Mouse (Mus musculus) left cerebral cortex, adult 9 months (tissue): ENCODE results near the gene Gm49353.

ENCODE experiments used
- DNase-seq, 2 experiments: peaks; one replicate each; pipeline ENCODE4 v3.0.0; 2022; ENCODE audit warnings: low spot score in 2 of 2

Gm49353 gene

DNA sequence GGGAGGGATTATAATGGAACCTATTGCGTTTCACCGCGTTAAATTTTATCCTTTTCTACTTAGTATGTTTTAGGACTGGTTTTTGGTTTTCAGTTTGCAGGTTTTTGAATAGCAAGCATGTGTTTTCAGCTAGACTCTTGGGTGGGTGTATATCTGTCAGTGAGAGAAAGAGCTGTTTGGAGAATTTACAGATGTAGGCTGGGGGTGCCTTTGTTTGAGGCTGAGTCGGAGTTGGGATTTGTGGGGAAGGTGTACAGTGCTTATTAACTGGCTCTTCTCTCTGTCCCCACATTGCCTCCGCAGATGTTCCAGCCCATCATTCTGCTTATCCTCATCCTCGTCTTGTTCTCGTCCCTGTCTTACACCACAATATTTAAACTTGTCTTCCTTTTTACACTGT, at the start of gene Gm49353:
Gene Gm49353 (plus strand): TSS at position 313 of the 400 bp plus-strand sequence.
- DNase-seq: no peak

DNA sequence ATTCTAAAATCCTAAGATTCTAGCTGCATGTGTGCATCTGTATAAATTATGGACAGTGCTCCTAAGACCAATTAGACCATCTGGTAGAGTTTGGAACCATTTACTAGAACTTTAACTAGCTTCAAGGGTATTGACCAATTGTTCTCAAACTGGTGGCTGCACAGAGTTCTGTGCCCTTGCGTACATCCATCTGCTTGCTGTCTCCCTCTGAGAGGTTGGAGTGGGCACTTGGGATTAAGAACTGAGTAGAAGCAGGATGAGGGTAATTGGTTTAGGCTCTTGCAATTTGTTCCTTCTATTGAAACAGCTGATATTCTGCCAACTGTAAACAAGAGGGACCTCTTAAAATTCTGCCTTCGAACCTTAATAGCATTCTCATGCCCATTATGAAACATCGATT, 43.5 kb upstream of the Gm49353 start:
- DNase-seq: no peak

DNA sequence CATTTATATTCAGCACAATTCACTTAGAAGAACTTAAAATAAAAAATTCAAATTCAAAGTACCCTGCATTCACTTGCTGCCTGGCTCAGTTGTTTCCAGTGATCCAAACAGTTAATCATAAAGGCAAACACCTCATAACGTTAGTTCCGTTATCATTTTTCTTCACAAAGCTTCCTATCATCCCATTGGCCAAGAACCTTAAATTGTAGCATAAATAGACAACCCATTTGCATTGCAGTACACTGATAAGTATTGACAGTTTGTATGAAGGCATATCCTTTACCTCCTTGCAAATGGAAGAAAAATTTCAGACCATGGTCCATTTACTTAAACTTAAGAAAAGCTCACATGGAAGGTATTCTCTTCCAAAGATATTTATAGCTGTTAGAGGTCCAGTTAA, 37.1 kb upstream of the Gm49353 start:
- DNase-seq: no peak

DNA sequence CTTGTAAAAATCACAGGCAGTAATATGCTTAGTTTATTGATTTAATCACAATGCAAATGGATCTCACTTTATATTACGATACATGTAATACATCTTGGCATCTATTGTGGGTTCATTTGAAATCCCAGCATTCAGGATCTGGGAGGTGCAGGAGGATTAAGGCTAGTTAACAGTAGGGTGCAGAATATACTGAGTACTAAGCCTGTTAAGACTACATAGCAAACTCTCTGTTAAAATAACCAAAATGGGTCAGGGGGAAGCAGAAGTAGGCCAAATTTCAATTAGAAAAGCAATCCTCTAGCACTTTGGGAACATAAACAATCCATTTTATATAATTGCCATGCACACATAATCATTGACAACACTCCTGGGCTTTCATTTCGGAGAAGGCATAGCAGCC, 25.0 kb upstream of the Gm49353 start:
- DNase-seq: no peak

DNA sequence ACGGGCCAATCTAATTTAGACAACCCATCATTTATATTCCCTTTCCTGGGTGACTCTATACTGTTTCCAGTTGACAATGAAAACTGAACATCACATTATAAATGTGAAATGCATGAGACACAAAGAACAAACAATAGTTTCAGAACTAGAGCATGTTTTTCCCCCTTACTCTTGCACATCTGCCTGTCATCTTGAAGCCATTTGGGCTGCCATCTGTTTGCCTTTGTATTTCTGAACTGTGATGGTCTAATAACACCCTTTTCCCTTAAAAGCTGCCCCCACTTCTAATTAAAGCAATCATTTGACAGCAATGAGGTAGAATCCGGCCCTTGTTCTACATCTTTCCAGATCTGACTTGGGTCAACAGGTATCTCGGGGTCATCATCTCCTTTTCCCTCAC, 23.1 kb upstream of the Gm49353 start:
- DNase-seq: no peak

DNA sequence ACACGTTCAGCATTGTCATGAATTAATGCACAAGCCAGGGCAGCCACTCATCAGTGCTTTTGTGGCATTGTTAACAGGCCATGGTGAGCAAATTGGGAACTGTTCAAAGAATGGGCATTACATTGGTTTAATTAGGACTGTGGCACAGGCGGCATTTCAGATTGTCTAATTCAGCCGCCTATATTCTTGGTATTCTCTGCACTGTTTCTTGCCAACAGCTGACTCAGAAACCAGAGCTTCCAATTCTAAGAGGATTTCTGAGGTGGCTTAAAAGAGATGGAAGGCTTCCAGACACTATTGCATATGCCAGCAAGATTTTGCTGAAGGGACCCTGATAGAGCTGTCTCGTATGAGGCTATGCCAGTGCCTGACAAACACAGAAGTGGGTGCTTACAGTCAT, 21.9 kb upstream of the Gm49353 start:
- peak in 1 of 2 experiments; percentile 60 for DNase-seq

DNA sequence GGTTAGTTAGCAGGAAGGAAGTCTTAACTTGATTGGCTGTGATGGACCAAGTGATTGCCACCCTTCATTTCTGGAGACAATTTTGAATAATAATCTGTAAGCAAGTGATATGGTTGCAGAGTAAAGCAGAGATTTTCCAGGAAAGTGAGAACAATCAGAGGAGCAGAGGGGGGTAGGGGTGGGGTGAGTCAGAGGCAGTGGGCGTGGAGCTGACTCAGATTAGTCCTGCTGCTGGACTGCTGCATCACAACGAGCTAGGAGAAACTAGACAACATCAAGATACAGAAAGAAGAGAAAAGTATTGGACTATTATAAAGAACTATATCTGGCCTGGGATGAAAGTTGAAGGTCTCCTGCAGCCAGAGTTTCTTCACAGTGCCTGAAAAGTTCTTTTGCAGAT, 20.8 kb upstream of the Gm49353 start:
- DNase-seq: peak in 1 of 2 experiments; percentile 67

DNA sequence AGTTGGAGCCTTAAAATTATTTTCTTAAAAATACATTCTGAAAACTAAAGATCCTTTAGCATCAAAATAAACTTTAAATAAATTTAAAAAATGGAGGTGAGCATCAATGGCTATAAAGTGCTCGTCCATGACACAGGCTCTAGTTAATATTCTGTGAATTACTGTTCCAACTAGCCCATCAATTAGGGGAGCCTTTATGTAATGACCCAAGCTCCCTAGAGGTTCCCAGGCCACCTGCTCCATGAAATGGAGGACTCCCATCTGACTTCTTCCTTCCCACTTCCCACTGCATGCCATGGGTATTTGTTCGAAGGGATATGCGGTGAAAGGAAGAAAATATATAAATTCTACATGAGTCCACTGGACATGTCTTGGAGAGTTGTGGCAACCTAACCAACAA, 18.5 kb upstream of the Gm49353 start:
- DNase-seq: no peak

DNA sequence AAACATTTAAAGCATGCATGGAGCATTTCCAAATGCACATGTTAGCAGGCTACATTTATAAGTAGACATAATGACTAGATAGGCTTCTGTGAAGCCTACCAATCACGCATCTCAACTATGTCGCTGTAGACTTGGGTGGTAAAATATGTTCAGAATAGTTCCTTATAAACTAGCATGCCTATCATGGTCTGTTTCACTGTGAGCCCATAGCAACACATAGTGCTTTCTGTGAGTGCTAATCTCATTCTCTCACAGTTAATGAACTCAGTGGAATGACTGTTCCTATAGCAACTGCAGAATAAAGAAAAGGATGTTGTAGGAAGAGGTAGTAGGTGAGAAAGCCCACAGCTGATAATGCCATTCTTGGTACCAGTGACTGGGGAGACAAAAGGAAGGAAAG, 17.7 kb upstream of the Gm49353 start:
- DNase-seq: no peak

DNA sequence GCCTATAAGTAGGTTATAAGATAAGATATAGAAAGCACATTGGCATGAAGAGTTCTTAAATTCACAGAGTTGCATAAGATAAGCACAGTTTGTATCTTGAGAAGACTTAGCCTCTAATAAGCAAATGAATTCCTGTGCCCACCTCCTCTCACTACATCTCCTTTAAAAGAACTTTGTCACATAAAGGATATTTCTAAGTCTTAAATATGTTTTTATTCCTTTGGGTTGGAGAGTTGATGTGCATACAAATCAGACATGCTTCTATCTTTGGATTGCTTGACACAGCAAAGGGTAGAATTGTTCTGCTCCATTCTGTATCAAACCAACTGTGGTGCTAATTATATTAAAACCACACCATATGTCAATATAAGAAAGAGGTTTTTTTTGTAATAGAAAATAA, 5.0 kb upstream of the Gm49353 start:
- DNase-seq: no peak

DNA sequence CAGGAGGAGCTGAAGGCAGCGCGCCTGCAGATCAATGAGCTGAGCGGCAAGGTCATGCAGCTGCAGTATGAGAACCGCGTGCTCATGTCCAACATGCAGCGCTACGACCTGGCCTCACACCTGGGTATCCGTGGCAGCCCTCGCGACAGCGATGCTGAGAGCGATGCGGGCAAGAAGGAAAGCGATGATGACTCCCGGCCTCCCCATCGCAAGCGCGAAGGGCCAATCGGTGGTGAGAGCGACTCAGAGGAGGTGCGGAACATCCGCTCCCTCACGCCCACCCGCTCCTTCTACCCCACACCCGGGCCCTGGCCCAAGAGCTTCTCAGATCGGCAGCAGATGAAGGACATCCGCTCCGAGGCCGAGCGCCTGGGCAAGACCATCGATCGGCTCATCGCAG, 1.9 kb upstream of the Gm49353 start:
- DNase-seq: no peak

DNA sequence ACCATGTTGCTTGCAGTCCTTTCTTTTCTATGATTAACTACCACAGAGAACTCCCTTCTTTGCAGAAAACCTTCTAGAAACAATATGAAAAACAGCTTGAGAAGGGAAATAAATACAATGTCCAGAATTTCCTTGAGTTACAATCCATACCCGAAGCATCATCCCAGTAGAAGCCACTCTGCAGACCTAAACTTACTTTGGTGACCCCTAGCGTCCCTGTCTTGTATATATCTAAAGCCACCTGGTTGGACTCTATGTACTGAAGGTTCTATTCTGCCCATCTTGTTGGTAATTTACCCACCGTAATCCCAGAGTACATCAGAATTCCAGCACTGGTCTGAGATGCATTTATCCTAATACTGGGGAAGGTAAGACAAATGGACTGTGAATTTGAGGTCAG, 1.1 kb downstream of the Gm49353 start:
- DNase-seq: no peak

DNA sequence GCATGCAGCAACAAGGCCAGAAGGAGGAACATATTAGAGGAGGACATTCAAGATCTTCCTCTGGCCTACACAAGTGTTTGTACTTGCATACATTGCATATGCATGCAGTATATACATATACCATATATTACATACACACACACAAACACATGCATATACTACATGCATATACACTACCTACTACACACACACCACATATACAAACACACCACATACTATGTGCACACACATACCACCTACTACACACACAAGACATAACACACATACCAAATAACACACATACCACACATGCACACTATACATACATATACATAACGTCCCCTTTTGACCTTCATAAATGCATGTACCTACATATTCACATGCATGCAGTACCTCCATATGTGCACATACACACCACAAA, 1.9 kb downstream of the Gm49353 start:
- DNase-seq: no peak

DNA sequence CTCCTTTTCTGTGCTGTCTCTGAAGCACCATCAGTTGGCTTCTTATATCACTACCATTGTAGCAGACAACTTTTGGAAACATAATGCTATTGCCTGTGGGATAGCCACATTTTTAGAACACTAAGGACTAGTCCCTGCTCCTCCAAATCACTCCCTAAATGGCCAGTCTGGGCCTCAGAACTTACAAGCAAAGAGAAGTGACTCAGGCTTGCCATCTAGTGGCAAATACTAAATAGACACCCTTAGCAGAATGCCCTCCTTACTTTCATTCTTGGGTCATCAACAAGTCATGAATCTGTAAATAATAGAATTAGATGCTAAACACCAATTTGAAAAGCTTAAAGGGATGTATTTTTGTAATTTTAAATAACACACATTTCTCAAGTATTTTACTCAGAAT, 8.0 kb downstream of the Gm49353 start:
- DNase-seq: peak in 1 of 2 experiments; percentile 52

DNA sequence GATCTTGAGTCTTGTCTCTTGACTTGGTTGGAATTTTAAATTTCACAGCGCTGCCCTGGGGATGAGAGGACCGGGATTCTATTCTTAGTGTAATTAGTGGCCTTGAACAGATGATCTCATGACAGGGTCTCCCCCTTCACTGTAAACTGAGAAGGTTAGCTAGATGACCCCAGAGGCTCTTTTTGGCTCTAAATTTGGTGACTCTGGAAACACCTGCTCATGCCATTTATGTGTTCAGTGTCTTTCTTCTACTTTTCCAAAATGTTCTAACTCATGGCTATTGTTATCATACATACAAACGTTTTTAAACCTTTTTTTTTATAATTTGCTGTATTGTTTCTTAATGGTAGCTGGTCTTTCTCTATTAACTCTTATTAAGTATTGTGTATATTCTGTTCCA, 10.0 kb downstream of the Gm49353 start:
- DNase-seq: no peak

DNA sequence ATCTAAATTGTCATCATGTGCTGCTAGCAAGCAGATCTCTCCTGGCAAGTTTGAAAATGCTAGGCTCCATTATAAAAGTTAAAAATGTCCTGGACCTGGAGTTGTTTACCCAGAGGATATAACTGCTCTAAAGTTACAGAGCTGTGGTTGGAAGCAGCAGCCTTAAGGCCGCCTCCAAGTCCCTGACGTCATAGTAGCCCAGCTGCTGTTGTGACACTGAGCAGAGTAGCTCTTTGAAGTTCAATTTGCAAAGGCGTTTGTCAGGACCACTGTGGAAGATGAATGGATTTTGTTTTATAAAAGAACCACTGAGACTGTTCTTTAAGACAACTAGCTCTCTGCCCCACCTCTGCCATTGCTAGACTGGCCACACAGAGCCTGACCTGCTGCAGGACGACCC, 12.7 kb downstream of the Gm49353 start, which contains the start of gene 9330159F19Rik:
Gene 9330159F19Rik (plus strand): TSS at position 154 of the 400 bp plus-strand sequence.
- peak in 1 of 2 experiments; percentile 56 for DNase-seq

DNA sequence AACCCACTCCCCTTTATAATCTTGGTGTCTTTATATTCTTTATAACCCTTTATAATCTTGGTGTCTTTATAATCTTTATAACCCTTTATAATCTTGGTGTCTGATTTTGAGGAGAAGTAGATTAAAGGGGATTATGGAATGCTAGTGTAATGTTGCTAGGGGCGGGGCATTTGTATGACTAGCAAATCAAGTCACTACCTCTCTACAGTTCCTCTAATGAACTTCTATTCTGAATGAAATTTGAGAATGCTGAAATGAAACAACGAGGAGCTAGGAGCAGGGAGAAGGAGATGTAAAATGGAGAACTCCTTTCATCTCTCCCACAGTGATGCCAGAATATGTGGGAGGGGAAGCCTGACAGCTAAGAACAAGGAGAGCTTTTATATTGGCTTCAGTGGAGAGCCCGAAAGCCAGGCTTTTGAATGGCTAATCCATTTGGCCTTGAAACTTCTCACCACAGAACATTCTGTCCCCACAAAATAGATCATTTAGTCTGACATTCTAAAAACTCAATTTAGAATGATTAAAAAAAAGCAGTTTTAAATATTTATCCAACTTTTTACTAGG, 14.9 kb downstream of the Gm49353 start:
- peak; percentile 45 to 58 for DNase-seq

DNA sequence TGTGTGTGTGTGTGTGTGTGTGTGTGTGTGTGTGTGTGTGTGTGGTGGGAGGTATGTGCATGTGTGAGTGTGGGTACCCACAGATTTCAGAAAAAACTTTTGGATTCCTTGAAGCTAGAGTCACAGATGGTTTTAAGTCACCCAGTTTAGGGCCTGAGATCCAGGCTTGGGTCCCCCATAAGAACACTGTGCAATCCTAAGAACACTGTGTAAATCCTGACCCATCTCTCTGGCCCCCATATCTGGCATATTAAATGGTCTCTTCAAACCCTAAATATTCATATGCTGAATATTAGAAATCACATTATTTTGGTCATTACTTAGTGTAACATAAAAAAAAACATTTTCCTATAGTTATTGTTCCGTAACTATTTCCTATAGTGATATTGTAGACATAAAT, 18.2 kb downstream of the Gm49353 start:
- DNase-seq: no peak

DNA sequence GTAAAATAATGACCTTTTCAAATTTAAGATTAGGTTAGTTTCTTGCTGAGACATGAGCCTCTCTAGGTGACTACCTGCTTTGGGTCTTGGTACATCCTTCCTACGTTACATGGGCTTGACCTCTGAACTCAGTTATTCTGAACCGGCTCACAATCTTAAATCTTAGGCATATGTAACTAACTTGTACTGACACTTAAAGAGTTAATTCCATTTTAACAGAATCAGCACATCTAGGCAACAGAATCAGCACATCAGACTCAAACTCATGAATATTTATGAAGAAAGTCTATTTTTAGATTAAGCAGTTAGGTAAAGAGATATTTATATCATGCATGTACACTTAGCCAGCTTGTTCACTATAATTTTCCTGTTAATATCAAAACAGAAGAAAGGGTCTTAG, 18.7 kb downstream of the Gm49353 start:
- DNase-seq: no peak

DNA sequence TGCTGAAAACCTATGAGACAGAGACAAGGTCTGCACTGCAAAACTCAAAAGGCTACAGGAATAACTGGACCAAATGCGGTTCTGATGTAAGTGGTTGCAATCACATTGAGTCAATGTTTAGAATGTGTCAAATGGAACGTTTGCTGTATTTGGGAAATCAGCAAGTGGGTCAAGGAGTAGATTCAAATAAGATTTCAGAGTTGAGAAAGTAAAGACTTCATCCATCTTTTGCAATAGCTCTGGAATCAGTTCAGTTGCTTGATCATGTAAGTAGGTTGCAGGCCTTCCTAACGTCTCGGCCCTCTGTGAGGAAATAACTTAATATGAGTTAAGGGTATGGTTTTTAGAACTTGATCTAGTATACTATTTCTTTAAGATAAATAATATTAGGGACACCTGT, 26.6 kb downstream of the Gm49353 start:
- DNase-seq: no peak

DNA sequence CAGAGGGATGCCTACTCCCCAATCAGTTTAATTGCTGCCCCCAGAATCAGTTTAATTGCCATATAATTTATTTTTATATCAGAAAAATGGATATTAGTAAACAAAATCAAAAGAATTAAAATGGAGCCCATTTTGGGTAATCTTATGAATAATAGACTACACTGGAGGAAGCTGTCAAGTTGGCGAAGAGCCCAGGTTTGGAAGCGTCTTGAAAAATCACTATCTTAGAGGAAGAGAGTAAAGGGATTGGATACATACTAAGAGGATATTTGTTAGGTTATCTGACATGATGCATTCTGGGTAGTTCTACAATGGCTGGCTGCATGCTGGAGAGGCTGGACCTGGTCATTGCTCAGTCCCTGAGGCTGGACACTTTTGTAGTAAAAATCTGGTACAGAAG, 32.5 kb downstream of the Gm49353 start:
- no peak for DNase-seq
